Mouse (Mus musculus) gastrocnemius, postnatal 10 days (tissue): Measurements from ENCODE around the gene Pcdh19. TPM values are rescaled to one million over a fixed set of nuclear protein-coding genes. Genes with fewer than 3 reads are reported as not detected.
A peak's percentile ranks its signal among the peaks of the same experiment; 100 is the strongest.

Experiments
- DNase-seq: peaks from one replicate; pipeline ENCODE4 v3.0.0; 2021; ENCODE audit warnings: mixed read lengths
- total RNA-seq, 2 experiments: library from RNA; stranded (reverse); gene quantifications; 2 replicates each; pipeline ENCODE4 v1.2.3; 2021

The Pcdh19 gene
- total RNA-seq, 2 experiments from 2014 or later = 8.6 to 10.6 TPM

GRCm38 (mm10) chrX:133657308-133658302 lies 31.2 kb downstream of the Pcdh19 start:
- no peak for DNase-seq

DNA sequence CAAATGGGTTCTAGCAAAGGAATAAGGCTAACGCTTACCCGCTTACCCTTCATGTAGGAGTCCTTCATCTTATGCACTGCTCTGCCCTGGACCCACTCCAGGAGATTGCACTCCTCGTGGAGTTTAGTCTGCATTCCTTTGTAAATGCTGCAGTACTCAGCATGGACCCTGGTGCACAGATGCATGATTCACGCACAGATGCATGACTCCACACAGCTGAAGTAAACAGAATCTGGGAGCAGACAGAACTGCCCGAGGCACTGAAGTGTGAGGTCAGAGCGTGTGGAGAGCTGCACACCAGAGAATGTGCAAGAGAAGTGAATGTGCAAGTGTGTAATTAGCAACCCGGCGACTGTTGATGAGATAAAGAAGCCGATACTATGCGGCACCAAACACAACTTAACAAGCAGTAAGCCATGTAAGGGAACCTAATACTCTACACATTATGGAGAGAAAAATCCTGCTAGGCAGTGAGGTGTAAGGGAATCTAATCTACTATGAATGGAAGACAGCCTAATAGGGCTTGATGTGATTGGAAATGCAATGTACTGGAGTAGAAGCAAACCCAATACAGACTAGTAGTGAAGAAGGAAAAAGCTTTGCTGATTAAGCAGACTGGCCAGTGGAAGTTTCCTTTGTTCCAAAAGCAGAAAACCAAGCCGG lies 32.8 kb downstream of the Pcdh19 start:
- DNase-seq = no peak

GRCm38 (mm10) chrX:133655196-133655595 lies 33.6 kb downstream of the Pcdh19 start:
- DNase-seq = no peak

- no peak for DNase-seq
Measured at GRCm38 (mm10) chrX:133653071-133653470, 35.7 kb downstream of the Pcdh19 start.

DNA sequence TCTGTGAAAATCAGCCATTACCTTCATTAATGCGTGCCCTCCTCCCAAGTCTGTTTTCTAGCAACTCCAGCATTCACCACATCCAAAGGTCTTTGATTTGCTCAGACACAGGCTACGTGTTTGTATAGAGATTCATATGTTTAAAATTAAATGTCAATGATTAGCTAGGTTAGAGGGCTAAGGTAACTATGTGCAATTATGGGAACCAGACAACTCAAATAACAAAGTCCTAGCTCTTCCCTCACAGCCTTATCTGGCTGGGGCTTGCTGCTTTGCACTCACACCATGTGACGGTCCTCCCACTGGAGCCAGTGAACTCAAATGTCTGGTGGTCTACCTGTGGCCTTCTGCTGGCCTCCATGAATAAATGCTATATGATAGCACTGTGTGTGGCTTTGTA lies 38.4 kb downstream of the Pcdh19 start:
- DNase-seq = no peak

DNA sequence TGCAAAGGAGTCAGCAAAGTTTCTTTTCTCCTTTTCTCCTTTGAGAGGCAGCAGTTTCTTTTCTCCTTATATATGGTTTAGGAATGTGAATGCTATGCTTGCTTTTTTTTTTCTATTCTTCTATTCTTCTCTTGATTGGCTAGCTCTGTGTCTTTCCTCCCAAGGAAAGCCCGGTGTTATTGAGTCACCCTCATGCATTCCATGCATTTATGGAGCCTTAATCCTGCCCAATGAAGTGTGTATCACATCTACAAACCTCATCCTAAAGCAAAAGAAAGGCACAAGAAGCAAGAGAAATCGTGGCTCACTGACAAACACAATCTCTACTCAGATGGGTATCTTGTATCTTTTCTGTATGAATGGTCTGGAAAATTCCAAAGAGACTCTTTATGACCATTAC lies 41.0 kb downstream of the Pcdh19 start:
- no peak for DNase-seq

DNA sequence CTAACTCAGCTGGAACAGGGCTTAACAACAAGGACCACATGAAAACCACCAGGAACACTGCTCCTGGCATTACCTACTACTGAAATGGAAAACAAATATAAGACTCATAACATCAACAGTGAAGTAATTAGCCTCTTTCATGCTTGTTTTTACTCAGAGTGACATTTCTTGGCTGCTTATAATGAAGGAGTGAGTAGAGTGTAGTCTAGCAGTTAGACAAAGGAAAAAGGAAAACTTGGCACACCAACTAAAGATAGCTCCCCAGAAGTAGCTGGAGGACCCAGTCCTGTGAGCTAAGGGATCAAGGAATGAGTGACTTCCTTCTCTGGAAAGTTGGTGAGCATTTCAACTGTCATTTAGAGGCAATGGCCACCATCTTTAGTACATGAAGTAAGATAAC lies 49.3 kb downstream of the Pcdh19 start:
- no peak for DNase-seq

DNA sequence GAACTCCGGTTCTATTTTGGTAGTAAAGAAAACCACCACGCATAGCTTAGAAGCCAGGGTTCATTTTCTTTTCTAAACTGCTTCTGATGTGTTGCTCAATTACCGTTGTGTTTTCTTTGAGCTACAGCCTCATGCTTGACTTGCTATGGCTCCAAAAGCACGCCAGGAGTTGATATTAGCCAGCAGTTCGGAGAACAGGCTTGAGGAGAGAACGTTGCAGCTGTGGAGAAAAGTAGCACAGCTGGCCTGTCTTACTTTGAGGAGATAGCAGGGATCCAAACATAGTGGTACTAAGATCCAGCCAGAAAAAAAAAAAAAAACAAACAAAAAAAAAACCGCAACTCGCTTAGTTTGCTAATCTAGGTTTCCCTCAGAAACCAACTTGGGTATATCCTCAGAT lies 59.2 kb downstream of the Pcdh19 start:
- DNase-seq = no peak

DNA sequence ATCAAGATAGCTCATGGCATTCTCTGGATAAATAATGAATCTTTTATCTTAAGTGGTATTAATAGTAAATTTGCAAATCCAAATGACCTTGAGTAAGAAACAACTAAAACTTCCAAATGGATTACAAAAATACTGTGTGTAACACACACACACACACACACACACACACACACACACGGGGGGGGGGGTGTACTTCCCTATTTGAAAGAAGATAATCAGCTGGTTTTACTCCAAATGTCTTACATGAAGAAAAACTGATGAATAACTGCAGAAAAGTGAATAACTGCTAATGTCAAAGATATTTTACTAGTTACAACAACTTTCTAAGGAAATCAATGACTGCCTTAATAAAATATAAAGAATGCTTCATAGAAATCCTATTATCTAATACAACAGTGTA lies 70.6 kb downstream of the Pcdh19 start:
- no peak for DNase-seq

- DNase-seq = no peak
Measured at GRCm38 (mm10) chrX:133605828-133606227, 83.0 kb downstream of the Pcdh19 start.

- peak; percentile 10 for DNase-seq
Measured at GRCm38 (mm10) chrX:133604272-133604671, 84.5 kb downstream of the Pcdh19 start.

GRCm38 (mm10) chrX:133602068-133602467 lies 86.7 kb downstream of the Pcdh19 start:
- no peak for DNase-seq

GRCm38 (mm10) chrX:133601658-133602057 lies 87.1 kb downstream of the Pcdh19 start:
- no peak for DNase-seq

- DNase-seq = no peak
Measured at GRCm38 (mm10) chrX:133601195-133601594, 87.6 kb downstream of the Pcdh19 start.

DNA sequence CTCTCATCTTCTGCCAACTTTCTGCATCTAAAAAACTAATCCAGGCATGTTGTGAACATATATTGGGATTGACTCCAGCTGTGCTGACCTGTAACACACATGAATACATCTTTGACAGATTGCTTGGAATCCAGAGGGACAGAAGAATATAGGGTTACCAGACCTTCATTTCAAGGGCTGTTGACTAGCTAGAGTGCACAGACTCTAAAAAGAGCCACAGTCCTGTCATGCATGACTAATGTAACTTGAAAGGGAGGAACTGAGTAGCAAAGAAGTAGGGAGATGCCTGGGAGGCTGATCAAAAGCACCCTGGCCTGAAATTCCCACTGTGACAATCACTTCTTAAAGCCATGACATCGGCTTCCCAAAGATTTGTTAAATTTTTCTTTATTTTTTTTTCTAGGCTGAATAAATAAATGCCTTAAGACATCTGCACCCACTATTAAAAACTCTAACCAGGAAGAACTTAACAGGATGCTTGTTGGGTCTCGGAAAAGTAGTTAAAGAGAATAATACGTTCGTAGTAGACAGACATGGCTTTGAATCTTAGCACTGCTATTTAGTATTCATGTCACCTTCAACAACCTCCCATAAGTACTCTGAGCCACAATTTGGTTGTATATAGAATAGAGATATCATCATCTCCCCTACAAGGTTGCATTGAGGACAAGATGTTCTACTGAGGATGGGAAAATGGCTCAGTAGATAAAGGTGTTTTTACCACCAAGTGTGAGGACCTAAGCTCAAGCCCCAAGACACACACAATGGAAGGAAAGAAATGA lies 113.0 kb downstream of the Pcdh19 start:
- no peak for DNase-seq

GRCm38 (mm10) chrX:133565355-133565754 lies 123.4 kb downstream of the Pcdh19 start:
- DNase-seq = no peak

Other genes with a start within 250 kb of the Pcdh19 start
- gene Tnmd, start 162.0 kb upstream of the Pcdh19 start, total RNA-seq = 100 to 1,000 TPM; 138 to 160 TPM
- gene Tspan6, start 209.4 kb upstream of the Pcdh19 start, total RNA-seq = 10 to 100 TPM; 17.9 to 23.0 TPM
- gene Srpx2, start 219.4 kb upstream of the Pcdh19 start, total RNA-seq = 10 to 100 TPM; 11.0 to 15.6 TPM